Mouse (Mus musculus): ENCODE measurements at regions not wholly inside any gene's neighbourhood (a gene's known extent, or its start where the extent isn't known, plus 50 kb on each side); places are given as distances from the start of the nearest gene placed in this dataset.
"Not testable (repeated sequence)": the region's sequence is repeated elsewhere in the genome, so short reads cannot be mapped to it uniquely, and the experiment has no call there.

DNA sequence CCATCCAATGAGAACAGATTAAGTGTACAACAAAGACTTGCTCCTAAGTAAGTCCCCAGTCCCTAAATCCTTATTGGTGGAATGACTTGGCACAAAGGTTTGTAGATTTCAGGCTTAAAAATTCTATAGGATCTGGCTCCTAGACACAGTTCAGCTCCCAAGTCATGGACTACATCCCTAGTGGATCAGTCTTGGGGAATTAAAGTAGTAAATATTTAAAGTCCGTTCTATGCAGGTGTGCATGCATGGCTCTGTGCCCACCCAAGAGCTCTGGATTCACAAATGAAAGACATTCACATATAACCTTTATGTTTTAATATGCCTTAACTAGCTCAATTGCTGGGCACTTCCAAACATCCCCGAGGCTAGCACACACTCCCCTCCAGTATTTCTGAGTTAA lies 162.8 kb downstream of the Akr1d1 start:
- DNase-seq (ENCODE audit: extremely low spot score, low read depth, low spot score) = no peak

DNA sequence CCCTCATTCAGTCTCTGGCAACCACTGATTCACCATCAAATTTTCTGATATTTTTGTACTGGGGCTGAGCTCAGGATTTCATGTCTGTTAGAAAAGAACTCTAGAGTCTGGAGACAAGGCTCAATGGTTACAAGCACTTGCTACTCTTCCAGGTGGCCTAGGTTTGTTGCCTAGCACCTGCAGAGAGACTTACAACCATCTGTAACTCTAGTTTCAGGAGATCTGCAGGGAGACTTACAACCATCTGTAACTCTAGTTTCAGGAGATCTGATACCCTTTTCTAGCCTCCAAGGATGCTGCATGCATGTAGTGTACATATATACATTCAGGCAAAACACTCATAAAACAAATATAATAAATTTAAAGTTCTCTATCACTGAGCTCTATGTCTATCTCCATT lies 166.1 kb downstream of the Akr1d1 start:
- no peak for DNase-seq (ENCODE audit: extremely low spot score, low read depth, low spot score)

DNA sequence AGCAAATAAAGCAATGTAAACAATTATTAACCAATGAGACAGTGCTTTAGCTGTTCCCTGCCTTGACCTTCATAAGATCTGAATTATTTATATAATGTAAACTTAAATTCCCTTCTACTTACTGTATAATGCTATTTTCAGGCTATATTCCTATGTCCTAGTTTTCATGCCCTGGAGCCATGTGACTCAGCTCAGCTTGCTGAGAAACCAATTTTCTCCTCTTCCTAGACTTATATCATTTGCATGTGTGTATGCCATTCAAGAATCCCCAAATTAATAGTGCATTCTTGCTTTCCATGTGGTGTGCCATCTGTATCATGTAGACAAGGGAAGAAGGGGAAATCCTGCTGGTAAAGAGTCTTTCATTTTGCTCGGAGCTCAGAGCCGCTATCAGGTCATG lies 166.7 kb upstream of the Trim24 start:
- no peak for DNase-seq (ENCODE audit: extremely low spot score, low read depth, low spot score)

DNA sequence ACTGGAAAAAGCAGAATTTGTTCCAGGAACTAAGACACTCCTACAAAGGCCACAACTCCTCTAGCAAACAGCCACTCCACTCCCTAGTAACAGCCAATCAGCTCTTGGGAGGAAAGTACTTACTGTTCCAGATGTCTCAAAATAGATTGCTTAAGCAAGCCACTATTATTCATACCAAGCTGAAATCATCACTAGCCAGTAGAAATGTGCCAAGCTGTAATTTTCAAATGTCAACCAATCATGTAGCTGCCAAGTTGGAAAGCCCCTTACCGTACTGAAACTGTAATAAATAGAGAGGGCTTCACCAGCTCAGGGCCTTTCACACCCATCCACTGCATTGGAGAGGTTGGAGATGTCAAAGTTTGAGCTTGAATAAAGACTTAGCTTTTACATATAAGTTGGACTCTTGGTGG lies 164.9 kb upstream of the Trim24 start:
- no peak for DNase-seq (ENCODE audit: extremely low spot score, low read depth, low spot score)

DNA sequence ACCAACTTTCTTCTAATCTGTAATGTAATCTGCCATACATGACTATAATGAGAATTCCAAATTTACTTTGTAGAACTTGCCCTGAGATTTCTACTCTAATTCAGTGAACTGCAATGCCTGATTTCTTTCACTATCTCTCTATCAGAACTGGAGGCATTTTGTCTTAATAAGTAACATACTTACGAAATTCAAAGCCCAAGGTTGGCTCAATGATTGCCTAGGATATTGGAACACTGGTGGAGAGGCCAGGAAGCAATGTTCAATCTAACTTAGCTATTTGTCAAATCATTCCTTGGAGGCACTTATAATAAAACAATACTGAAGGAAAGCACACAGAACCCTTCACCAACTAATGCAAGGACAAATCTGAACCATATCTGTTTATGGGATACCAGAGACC lies 162.9 kb upstream of the Trim24 start:
- not testable (repeated sequence) for DNase-seq (ENCODE audit: extremely low spot score, low read depth, low spot score)

DNA sequence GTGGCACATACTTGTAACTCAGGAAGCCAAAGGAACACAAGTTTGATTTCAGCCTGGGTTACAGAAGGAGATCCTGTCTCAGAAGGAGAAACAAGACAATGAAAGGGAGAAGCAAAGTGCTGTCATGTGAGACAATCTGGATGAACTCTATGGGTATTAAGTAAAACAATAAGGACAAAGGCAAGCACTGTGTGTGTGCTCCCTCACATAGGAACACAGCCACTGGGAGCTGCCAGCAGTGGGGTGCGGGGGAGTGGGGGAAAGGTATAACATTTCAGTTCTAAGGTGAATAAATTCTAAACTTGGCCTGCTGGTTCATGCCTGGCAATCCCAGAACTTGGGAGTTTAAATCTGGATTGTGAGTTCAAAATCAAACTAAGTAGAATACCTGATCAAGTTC lies 158.8 kb upstream of the Trim24 start:
- no peak for DNase-seq (ENCODE audit: extremely low spot score, low read depth, low spot score)

DNA sequence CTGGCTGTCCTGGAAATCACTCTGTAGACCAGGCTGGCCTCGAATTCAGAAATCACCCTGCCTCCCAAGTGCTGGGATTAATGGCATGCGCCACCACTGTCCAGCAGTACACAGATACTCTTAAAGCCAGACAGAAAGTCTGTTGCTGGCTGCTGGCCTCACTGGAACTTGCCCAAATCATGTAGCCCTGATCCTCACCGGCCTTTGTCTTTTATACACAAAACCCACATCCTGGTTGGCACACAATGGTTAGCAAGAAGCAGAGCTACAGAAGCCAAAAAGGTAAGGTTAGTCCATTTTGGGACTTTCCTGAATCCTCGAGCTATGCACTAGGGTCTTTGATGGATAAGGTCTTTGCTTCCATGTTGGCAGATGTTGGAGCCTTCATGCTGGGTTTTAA lies 157.2 kb upstream of the Trim24 start:
- DNase-seq (ENCODE audit: extremely low spot score, low read depth, low spot score) = no peak

DNA sequence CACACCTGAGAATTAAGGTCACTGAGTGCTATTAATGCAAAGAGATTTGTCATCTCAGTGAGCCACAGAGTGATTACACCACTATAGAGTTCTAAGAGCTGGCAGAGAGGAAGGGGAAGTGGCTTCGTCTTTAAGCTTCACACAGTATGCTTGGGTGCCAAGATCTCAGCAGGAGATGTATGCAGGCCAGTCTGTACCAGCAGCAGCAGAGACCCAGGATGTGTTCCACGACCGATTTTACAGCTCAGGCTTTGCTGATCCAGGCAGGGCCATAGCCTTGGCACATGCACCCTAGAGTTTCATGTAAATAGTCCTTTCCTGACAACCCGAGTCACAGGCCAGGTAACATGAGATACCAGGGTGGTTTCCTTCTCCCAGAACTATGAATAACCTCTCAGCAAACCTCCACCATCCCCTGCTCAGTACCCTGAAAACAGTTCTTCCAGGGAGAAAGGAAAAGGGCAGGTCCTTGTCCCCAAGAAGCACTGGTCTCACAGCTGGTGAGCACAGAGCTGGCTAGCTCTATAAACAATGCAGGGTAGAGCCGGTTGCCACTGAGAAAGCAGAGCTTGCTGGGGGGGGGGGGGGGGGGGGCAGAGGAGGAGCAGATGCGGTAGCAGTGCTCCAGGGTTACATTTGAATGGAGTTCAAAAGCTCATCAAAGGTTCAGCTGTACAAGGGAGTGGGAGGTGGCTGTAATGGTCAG lies 156.2 kb upstream of the Trim24 start:
- no peak for DNase-seq (ENCODE audit: extremely low spot score, low read depth, low spot score)

DNA sequence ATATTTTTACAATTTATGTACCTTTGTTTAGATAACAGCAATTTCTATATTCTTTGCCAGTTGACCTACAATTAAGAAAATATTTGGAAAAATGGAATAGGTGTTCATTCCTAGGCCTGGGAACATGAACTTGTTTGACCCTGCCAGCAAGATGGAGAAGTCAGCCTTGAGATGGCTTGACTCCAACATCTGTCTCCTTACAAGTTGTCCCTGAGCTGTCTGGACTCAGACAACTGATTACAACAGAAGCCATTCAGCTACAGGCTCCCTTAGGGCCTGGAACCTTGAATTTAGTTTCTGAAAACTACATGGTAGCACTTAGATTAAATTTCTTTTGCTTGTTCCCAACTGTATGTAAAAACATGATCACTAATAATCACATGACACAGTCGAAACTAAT lies 148.9 kb upstream of the Trim24 start:
- no peak for DNase-seq (ENCODE audit: extremely low spot score, low read depth, low spot score)

DNA sequence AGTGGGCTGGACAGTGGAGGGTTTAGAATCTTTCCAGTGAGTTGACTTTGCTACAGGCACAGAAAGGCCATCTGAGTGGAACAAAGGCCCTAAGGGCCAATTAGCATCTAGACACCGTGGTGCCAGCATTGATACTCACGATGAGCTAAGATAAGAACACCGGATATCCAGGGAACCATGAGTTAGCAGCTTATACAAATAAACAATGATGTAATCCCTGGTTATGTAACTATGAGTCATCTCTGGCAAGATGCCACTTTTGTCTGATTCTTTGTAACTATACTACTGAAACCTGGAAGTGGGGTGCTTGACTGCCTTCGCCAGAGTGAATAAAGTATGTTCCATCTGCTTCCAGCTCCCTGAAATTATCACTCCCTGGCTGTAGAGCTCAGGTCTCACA lies 147.3 kb upstream of the Trim24 start:
- DNase-seq (ENCODE audit: extremely low spot score, low read depth, low spot score) = no peak

DNA sequence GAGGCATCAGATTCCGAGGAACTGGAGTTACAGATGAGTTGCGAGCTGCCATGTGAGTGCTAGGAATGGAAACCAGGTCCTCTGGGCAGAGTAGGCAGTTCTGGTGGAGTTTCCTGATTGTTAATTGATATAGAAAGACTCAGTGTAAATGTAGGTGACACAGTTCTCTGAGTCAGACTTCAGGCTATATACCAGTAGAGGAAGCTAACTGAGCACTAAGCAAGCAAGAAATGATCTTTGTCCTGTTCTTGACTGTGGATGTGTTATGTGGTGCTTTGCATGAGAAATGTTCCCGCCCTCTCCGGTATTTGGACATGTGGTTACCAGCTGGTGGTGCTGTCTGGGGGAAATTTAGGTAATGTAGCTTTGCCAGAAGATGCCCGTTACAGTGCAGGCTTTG lies 146.4 kb upstream of the Trim24 start:
- no peak for DNase-seq (ENCODE audit: extremely low spot score, low read depth, low spot score)

DNA sequence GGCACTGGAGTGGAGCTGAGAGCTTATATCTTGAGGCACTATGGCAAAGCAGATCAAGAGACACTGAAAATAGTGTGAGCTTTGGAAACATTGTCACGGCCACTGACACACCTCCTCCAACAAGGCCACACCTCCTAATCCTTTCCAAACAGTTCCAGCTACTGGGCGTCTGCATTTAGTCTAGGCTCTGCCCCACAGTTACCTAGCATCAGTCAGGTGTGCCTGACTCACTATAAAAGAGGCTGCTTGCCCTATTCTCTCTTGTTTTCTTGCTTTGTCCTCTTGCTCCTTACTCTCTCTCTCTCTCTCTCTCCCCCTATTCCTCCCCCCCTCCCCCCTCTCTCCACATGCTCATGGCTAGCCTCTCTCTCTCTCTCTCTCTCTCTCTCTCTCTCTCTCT lies 142.0 kb upstream of the Trim24 start:
- no peak for DNase-seq (ENCODE audit: extremely low spot score, low read depth, low spot score)

DNA sequence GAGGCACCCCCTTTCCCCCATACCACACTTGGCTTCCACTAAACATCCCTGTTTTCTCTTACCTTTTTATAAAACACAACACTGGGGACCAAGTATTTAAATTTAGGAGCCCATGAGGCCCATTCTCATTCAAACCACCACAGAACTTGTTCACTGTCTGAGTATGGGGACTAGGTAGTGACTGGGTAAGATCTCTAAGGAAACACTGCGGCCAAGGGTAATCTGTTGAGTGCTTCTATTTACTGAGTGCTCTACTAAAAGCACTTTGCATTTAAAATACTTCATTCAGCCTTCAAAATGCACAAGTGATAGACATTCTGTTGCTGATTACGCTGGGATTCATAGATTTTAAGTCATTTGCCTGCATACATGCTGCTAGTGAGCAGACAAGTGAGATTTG lies 141.4 kb upstream of the Trim24 start:
- no peak for DNase-seq (ENCODE audit: extremely low spot score, low read depth, low spot score)

DNA sequence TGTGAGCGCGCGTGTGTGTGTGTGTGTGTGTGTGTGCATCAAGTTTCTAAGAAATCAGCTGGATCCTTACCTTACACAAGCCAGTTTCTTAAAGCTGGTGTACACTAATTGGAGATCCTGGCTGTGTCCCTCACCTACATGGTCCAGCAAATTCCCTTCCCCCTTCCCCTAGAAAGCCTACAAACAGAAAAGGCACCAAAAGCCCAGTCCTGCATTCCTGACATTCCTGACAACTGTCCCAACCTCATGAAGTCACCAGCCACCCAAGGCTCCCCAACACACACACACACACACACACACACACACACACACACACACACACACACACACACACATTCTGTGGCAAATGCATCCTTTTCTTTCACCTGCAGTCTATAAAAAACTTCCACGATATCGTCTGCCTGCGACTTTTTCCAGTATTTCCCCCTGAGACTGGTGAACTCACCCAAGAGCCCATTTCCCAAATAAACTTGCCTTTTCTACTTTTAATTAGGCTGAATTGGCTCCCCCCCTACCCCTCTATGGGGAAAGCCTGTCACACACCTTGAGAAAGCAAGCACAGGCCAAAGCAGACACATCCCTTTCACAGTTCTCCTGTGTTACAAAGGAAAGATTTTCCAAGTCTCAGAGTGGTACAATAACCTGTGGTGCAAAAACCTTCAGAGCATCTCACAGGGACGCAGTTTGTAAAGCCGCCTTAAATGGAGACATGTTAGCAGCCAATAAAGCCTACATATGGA lies 139.9 kb upstream of the Trim24 start:
- no peak for DNase-seq (ENCODE audit: extremely low spot score, low read depth, low spot score)

DNA sequence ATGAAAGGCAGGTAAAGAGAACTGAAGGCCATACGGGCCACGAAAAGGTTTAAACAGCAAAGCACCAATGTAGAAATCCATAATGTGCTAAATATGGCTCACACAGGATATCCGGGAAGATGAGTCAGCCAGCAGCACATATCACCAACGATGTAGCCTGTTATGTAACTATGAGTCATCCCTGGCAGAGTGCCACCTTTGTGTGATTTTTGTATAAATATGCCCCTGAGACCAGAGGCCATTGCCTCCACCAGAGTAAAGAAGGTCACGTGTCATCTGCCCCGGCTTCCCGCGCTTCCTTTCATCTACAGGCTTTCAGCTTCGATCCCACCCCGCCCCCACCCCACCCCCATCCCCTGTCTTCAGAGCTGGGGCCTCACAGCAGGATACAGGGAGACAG lies 138.2 kb upstream of the Trim24 start:
- no peak for DNase-seq (ENCODE audit: extremely low spot score, low read depth, low spot score)

DNA sequence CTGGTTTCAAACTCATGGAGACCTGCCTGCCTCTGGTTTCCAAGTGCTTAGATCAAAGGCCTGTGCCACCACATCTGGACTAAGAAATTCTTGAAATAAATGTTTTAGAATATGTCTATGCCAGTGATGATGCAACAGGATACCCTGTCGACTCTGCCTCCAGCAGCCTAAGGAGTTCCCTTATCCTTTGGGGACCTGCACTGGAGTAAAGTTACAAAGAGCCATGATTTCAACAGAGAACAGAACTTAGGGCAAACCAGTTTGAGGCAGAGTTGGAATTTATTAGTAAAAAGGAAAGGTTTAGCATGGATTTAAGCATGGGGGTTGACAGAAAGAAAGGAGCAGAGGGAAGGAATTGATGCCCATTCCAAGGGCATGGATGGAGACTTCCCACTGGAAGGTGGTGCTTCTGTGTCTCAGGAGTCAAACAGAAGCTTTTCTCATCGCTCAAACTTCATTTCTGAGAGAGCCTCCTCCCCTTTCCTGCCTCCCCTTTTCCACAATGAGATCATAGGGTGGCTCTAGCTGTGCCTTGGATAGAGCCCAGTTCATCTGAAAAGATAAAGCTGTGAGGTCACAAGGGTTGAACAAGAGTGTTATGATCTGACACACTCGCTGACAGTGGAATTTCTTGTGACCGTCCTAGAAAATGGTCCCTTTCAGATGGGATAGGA lies 135.2 kb upstream of the Trim24 start:
- DNase-seq (ENCODE audit: extremely low spot score, low read depth, low spot score) = no peak

DNA sequence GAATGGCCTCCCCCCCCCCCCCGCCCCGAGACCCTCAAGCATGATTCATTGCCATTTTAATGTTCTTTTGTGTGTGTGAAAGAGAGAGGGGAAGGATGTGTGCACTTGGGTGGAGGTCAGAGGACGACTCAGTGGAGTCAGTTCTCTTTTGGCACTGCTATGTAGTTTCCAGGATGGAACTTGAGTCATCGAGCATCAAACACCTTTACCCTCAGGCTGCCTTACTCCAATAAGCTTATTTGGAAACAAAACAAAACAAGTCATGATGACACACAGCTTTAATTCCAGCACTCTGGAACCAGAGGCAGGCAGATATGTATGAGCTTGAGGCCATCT lies 134.7 kb upstream of the Trim24 start:
- DNase-seq (ENCODE audit: extremely low spot score, low read depth, low spot score) = no peak

DNA sequence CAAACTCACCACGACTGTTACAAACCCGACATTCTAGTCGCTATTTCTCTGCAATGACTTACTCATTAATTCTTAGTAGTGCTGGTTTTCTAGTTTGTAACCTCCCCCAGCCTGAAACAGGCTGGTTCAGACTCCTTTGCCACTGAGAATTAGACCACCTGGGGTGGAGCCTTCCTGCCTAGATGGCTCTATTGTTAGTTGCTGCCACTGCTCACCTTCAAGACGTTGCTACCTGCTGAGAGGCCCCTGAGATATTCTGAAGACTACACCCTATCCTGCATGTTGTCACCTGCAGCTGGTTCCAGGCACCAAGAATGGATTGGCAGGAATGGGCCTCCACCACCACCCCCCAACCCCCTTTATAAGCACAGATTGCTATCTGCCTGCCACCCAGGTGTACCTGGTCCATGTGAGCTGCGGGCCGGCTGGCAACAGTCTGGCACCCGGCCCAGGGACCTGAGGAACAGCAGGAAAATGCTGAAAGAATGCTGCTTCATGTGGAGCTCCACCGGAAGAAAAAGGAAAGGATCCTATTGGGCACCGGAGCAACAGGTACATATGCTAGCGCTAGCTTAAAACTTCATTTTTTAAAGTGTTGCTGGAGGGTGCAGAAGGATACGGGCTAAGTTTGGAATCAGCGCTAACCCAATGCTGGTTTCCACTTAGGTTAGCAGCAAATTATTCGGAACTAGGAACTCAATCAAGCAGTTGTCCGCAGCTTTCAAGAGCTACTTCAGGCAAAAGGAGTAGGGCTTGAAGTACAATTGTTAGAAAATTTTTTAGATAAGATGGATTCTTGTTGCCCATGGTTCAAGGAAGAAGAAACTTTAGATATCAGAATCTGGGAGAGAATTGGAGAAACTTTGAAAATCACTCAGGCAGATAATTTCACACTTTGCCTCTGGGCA lies 129.4 kb upstream of the Trim24 start:
- DNase-seq (ENCODE audit: extremely low spot score, low read depth, low spot score) = no peak

DNA sequence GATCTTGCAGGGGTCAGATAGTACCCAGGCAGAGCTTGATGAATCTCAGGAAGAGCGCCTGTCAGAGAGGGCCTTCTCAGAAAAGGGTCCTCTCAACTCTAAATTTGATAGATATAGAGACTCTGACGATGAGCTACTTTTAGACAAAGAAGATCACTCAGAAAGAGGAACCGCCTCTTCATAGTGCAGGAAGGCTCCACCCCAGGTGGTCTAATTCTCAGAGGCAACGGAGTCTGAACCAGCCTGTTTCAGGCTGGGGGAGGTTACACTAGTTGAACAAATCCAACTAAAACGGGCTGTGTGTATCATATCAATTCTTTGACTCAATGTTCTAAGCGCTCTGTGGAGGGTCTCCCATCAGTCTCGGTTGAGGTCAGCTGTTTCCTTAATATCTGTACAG lies 128.7 kb upstream of the Trim24 start:
- not testable (repeated sequence) for DNase-seq (ENCODE audit: extremely low spot score, low read depth, low spot score)

DNA sequence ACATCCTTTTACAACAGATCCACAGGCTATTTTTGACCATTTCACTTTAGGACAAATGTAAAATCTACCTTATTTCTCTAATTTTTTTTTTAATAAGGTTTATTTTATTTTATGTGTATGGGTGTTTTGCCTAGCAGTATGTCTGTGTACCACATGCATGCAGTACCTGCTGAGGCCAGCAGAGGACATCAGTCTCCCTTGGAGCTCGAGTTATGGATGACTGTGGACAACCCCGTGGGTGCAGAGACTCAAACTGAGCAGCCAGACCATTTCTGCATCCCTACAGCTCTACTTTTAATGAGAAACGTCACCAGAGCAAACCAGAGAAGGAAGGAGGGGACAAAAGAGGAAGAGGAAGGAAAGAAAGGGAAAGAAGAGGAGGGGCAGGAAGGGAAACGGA lies 125.9 kb upstream of the Trim24 start:
- no peak for DNase-seq (ENCODE audit: extremely low spot score, low read depth, low spot score)

DNA sequence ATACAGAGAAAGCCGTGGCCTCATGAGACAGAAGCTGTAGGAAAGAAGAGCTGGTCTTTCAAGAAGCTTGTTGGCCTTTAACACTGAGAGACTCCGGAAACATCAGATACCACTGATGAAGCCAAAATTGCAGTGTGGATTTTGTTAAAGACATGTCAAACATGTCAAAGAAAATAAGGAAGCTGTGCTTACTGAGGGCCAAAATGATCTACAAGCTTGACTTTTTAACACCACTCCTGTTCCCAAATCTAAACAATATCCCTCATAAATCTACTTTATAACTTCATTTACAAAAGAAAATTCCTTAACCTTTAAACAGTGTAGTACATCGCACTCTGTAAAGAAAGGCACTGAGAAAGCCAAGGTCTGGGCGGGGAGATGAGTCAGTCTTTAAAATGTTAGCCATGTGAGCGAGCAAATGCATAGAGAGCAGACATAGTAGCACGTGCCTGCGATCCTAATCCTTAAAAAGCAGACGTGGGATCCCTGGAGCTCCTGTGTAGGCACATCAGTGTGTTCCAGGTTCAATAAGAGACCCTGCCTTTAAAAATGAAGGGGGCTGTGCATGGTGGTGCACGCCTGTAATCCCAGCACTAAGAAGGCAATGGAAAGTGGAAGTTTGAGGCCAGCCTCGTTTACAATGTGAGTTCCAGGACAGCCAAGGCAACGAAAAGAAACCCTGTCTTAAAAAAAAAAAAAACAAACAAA lies 125.1 kb upstream of the Trim24 start:
- no peak for DNase-seq (ENCODE audit: extremely low spot score, low read depth, low spot score)

Measured in hindlimb bud, embryonic 11.5 days (tissue).